Mouse (Mus musculus) small intestine, adult 2 months (tissue): ENCODE data around the gene Ankfn1.

Experiments used
- CTCF ChIP-seq: fragments of 200-500 bp; IDR thresholded peaks from 2 replicates; pipeline ENCODE4 v1.5.1; 2012; ENCODE audit warnings: low read depth, mild to moderate bottlenecking, control low read depth, inconsistent platforms, low read length, moderate library complexity, mixed read lengths; ENCODE audit not compliant: insufficient replicate concordance, insufficient read length; ENCODE audit errors: extremely low read depth
- POLR2A ChIP-seq: fragments of 200-500 bp; IDR thresholded peaks from 2 replicates; pipeline ENCODE4 v1.6.1; 2012; ENCODE audit warnings: low read depth, mild to moderate bottlenecking, control low read depth, inconsistent platforms, low read length, moderate library complexity

- TF ChIP-seq POLR2A, result no peak
- no peak for TF ChIP-seq CTCF
Observed at GRCm38 (mm10) chr11:89448986-89449385, 328.5 kb downstream of the Ankfn1 start.
